Mouse (Mus musculus) MEL (cell line): ENCODE measurements around the gene Treh.

Experiments used
- BHLHE40 ChIP-seq: IDR thresholded peaks from 2 replicates; pipeline ENCODE4 v1.6.1; 2012; ENCODE audit warnings: low read depth, mild to moderate bottlenecking, inconsistent platforms, low read length, improper control_type of control experiment, borderline replicate concordance
- EP300 ChIP-seq, 2 experiments: IDR thresholded peaks; 2 replicates each; pipeline ENCODE4 v1.6.1; 2011; ENCODE audit warnings: improper control_type of control experiment in 2 of 2, low read length in 2 of 2, low read depth in 1 of 2, mild to moderate bottlenecking in 1 of 2
- POLR2A ChIP-seq, 2 experiments: IDR thresholded peaks; 2 replicates each; pipeline ENCODE4 v1.6.1; 2011 to 2012; ENCODE audit warnings: low read length in 2 of 2, mild to moderate bottlenecking in 2 of 2, control low read depth in 1 of 2, improper control_type of control experiment in 1 of 2, low read depth in 1 of 2, moderate library complexity in 1 of 2; ENCODE audit not compliant: control insufficient read depth in 1 of 2, insufficient read depth in 1 of 2, poor library complexity in 1 of 2
- USF1 ChIP-seq: IDR thresholded peaks from 2 replicates; pipeline ENCODE4 v1.6.1; 2014; ENCODE audit warnings: low read depth, mild to moderate bottlenecking, inconsistent platforms, low read length, improper control_type of control experiment, moderate library complexity
- ZNF384 ChIP-seq: IDR thresholded peaks from 2 replicates; pipeline ENCODE4 v1.6.1; 2012; ENCODE audit warnings: low read depth, mild to moderate bottlenecking, inconsistent platforms, low read length, improper control_type of control experiment

DNA sequence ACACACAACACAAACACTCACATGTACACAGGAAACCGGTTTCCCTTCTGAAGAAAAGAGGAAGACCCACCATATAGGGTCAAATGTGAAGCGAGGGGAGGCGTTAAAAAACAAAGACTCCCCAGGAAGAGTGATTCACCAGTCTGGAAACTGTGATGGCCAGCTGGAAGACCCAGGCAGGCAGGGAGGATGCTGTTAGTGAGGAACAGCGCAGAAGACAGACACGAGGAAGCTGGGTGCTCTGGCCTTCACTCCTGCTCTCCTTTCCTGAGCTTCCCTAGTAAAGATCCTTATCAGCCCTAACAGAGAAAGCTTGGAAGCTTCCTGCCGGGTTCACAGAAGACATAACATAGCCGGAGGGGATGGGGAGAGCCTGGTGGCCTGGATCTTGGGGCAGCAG lies 50.0 kb downstream of the Treh start:
- TF ChIP-seq POLR2A (IDR thresholded peaks at IDR 0.05; ENCODE audit: control insufficient read depth in 1 of 2, insufficient read depth in 1 of 2, low read depth in 1 of 2, low read length in 2 of 2, poor library complexity in 1 of 2) (no peak), ZNF384 (no peak), EP300 (IDR thresholded peaks at IDR 0.05; ENCODE audit: low read depth in 1 of 2, low read length in 2 of 2) (no peak), BHLHE40 (no peak), USF1 (no peak)
